Mouse (Mus musculus) heart, adult 2 months (tissue): ENCODE results near the gene Notch1.

ENCODE experiments used
- CTCF ChIP-seq: fragments of 200-600 bp; IDR thresholded peaks from 2 replicates; pipeline ENCODE4 v1.8.1; 2022; ENCODE audit warnings: antibody characterized with exemption, mild to moderate bottlenecking, moderate library complexity
- POLR2A ChIP-seq: fragments of 200-500 bp; IDR thresholded peaks from 2 replicates; pipeline ENCODE4 v1.6.1; 2011; ENCODE audit warnings: mild to moderate bottlenecking, low read depth, low read length, control low read depth; ENCODE audit not compliant: insufficient read depth

GRCm38 (mm10) chr2:26441261-26441660, 75.2 kb downstream of the Notch1 start:
- TF ChIP-seq CTCF (no peak), POLR2A (no peak)
